ENCODE assay signal across 8 mouse cellular contexts in genomic region chr7:99182432-99183172, GRCm38 (mm10). TPM values are rescaled to one million over a fixed set of nuclear protein-coding genes. Genes with fewer than 3 reads are reported as not detected.
A peak's percentile ranks its signal among the peaks of the same experiment; 100 is the strongest.
DNase-seq lines count a peak whose midpoint lies in the region; ATAC-seq and TF ChIP-seq lines count a peak whose summit lies in the region.

TSS of gene Dgat2 (minus strand) at chr7:99182719.

- H3K4me1 ChIP-seq in heart, embryonic 11.5 days (ENCODE audit: control insufficient read depth, insufficient read depth, low read length), result peaks cover 3% of the 10 kb centered on the region; the same call in 1 of the 2 replicates
- H3K4me1 ChIP-seq in kidney, embryonic 16.5 days (ENCODE audit: insufficient read depth, low read length), result peaks cover 10% of the 10 kb centered on the region
- H3K4me1 ChIP-seq in liver, adult 2 months (ENCODE audit: control insufficient read depth, insufficient read depth, low read length), result peaks cover 12% of the 10 kb centered on the region

- peak; percentile 67 for ATAC-seq in erythroblast, adult 5-6 weeks (replicated peaks; ENCODE audit: low FRiP score, poor library complexity, severe bottlenecking)
- ATAC-seq in heart, embryonic 11.5 days (replicated peaks; ENCODE audit: insufficient number of reproducible peaks, low FRiP score, low TSS enrichment), result peak; percentile 91
- ATAC-seq in kidney, embryonic 16.5 days (ENCODE audit: low FRiP score, low TSS enrichment), result peak; percentile 95

- peak; percentile 98 to 99 for DNase-seq in B cell, adult 2 months
- DNase-seq in brain, adult 2 months (ENCODE audit: low read depth, low spot score), result peak; percentile 96
- DNase-seq in liver, adult 2 months (ENCODE audit: extremely low read depth, low read depth, low spot score), result peak; percentile 92
- DNase-seq in splenic B cell, adult 2 months (ENCODE audit: low read depth, low spot score), result peak; percentile 95

- peak; percentile 100 for TF ChIP-seq POLR2A in liver, adult 2 months (IDR thresholded peaks at IDR 0.05; ENCODE audit: extremely low read depth, insufficient read depth, low read length)
- TF ChIP-seq POLR2A in myocyte (IDR thresholded peaks at IDR 0.05; ENCODE audit: insufficient read length, low read depth), result peak; percentile 97

- peak within 1 kb of the TSS; percentile 100 for H3K4me2 ChIP-seq in heart, embryonic 11.5 days
- H3K4me2 ChIP-seq in kidney, embryonic 16.5 days (replicated peaks; ENCODE audit: low read depth, low read length), result peak within 1 kb of the TSS; percentile 93
- H3K4me2 ChIP-seq in myocyte (ENCODE audit: low read depth), result peak within 1 kb of the TSS; percentile 89

- WGBS in heart, embryonic 11.5 days (ENCODE audit: insufficient replicate concordance), result under 1% methylated on average over 63 of the region's 63 CpGs
- WGBS in kidney, embryonic 16.5 days, result under 1% methylated on average over 63 of the region's 63 CpGs
- under 1% methylated on average over 63 of the region's 63 CpGs for WGBS in liver, adult 2 months

- H3K4me3 ChIP-seq in heart, embryonic 11.5 days (ENCODE audit: low read depth, low read length), result peak within 1 kb of the TSS; percentile 69
- peak within 1 kb of the TSS; percentile 70 for H3K4me3 ChIP-seq in kidney, embryonic 16.5 days (ENCODE audit: low read length)
- peak within 1 kb of the TSS; percentile 78 for H3K4me3 ChIP-seq in liver, adult 2 months (ENCODE audit: insufficient read depth, low read depth, low read length)
- peak within 1 kb of the TSS; percentile 25 for H3K4me3 ChIP-seq in myocyte

- no peaks in the 10 kb centered on the region for H3K9me3 ChIP-seq in heart, embryonic 11.5 days (replicated peaks; ENCODE audit: control insufficient read depth, low read length)
- no peaks in the 10 kb centered on the region for H3K9me3 ChIP-seq in kidney, embryonic 16.5 days (ENCODE audit: low read length)

- no peaks in the 10 kb centered on the region for H3K36me3 ChIP-seq in heart, embryonic 11.5 days (ENCODE audit: control insufficient read depth, insufficient read depth, low read length)
- no peaks in the 10 kb centered on the region for H3K36me3 ChIP-seq in kidney, embryonic 16.5 days (ENCODE audit: insufficient read depth, low read length)
- H3K36me3 ChIP-seq in liver, adult 2 months (ENCODE audit: control insufficient read depth, insufficient read depth, low read length), result no peaks in the 10 kb centered on the region; the same call in 1 of the 2 replicates
- no peaks in the 10 kb centered on the region for H3K36me3 ChIP-seq in myocyte (ENCODE audit: control insufficient read depth, insufficient read depth)
- H3K36me3 ChIP-seq in splenic B cell, adult 2 months (ENCODE audit: control insufficient read depth, insufficient read depth, low read length, poor library complexity, severe bottlenecking), result no peaks in the 10 kb centered on the region

- H3K79me2 ChIP-seq in liver, adult 2 months (ENCODE audit: control insufficient read depth, insufficient read depth, low read length), result peaks cover 33% of the 10 kb centered on the region
- no peaks in the 10 kb centered on the region for H3K79me2 ChIP-seq in myocyte (ENCODE audit: control insufficient read depth, insufficient read depth)

- peak within 1 kb of the TSS; percentile 83 for H3K9ac ChIP-seq in heart, embryonic 11.5 days (ENCODE audit: low read depth, low read length)
- peak within 1 kb of the TSS; percentile 85 for H3K9ac ChIP-seq in kidney, embryonic 16.5 days (replicated peaks; ENCODE audit: low read length)
- H3K9ac ChIP-seq in liver, adult 2 months (ENCODE audit: low read depth, low read length), result peak within 1 kb of the TSS; percentile 91

- TF ChIP-seq CTCF in liver, adult 2 months (IDR thresholded peaks at IDR 0.05; ENCODE audit: low read depth, low read length), result no peak

- peaks cover 6% of the 10 kb centered on the region; the same call in 1 of the 2 replicates for H3K27me3 ChIP-seq in heart, embryonic 11.5 days (ENCODE audit: control insufficient read depth, insufficient read depth, low read length)
- H3K27me3 ChIP-seq in kidney, embryonic 16.5 days (ENCODE audit: insufficient read depth, low read length), result no peaks in the 10 kb centered on the region
- no peaks in the 10 kb centered on the region for H3K27me3 ChIP-seq in liver, adult 2 months (ENCODE audit: control insufficient read depth, insufficient read depth, low read length)
- H3K27me3 ChIP-seq in myocyte (ENCODE audit: control insufficient read depth, insufficient read depth, insufficient read length), result no peaks in the 10 kb centered on the region
- no peaks in the 10 kb centered on the region for H3K27me3 ChIP-seq in splenic B cell, adult 2 months (ENCODE audit: control insufficient read depth, insufficient read depth, low read length, poor library complexity, severe bottlenecking)

- H3K27ac ChIP-seq in heart, embryonic 11.5 days (ENCODE audit: low read depth, low read length), result peak within 1 kb of the TSS; percentile 62; the same call in 1 of the 2 replicates
- H3K27ac ChIP-seq in kidney, embryonic 16.5 days (ENCODE audit: low read length), result peak within 1 kb of the TSS; percentile 78
- H3K27ac ChIP-seq in liver, adult 2 months (replicated peaks; ENCODE audit: insufficient read depth, low read depth, low read length), result peak within 1 kb of the TSS; percentile 83

- H3ac ChIP-seq in myocyte (ENCODE audit: control insufficient read depth, insufficient read length), result peak within 1 kb of the TSS; percentile 42

TF ChIP-seq in myocyte, 11 proteins besides CTCF, POLR2A, EP300 and RAD21:
- peak in 2 of 3 experiments; percentile 81 to 86 for TF ChIP-seq MYOD1 (IDR thresholded peaks at IDR 0.05; ENCODE audit: control insufficient read depth in 1 of 3, insufficient read length in 2 of 3, low read depth in 2 of 3)
- TF ChIP-seq MAX (IDR thresholded peaks at IDR 0.05; ENCODE audit: low read depth), result peak; percentile 65
- TF ChIP-seq TCF12 (IDR thresholded peaks at IDR 0.05; ENCODE audit: insufficient read depth, poor library complexity, severe bottlenecking), result no peak
- TF ChIP-seq SRF (IDR thresholded peaks at IDR 0.05; ENCODE audit: control insufficient read depth, insufficient read length, low read depth), result no peak
- peak; percentile 50 for TF ChIP-seq REST (IDR thresholded peaks at IDR 0.05; ENCODE audit: insufficient read depth, insufficient read length)
- TF ChIP-seq MYOG (IDR thresholded peaks at IDR 0.05; ENCODE audit: control insufficient read depth in 1 of 3, insufficient read depth in 1 of 3, insufficient read length in 2 of 3, low read depth in 2 of 3), result peak in 2 of 3 experiments; percentile 48 to 88
- TF ChIP-seq CEBPB (IDR thresholded peaks at IDR 0.05; ENCODE audit: insufficient read depth, poor library complexity, severe bottlenecking), result no peak
- peak; percentile 96 for TF ChIP-seq POLR2AphosphoS2 (IDR thresholded peaks at IDR 0.05; ENCODE audit: insufficient read length, low read depth)
- TF ChIP-seq USF1 (IDR thresholded peaks at IDR 0.05; ENCODE audit: low read depth), result peak; percentile 58
TF ChIP-seq in myocyte: peak in this region for 6.

RNA-seq across cellular contexts. Expression of gene Dgat2, which starts in this region (rescaled TPM):
- total RNA-seq in erythroblast, adult 5-6 weeks (2015; ENCODE audit: low replicate concordance), result 4.2 and 7.7 TPM in 2 replicates
- 5.3 and 7.1 TPM in 2 replicates for total RNA-seq in erythroblast, adult 5-6 weeks (2017; ENCODE audit: low replicate concordance)
- 8.4 and 8.7 TPM in 2 replicates for polyA plus RNA-seq in heart, embryonic 11.5 days (2014; fragmentation: Nextera tagmentation; extraction: Ambion mirVana)
- 41.6 and 43.4 TPM in 2 replicates for polyA plus RNA-seq in kidney, embryonic 16.5 days (2015; fragmentation: Nextera tagmentation; extraction: Ambion mirVana)
- total RNA-seq in liver, adult 2 months (2014; rRNA removed), result 464 and 499 TPM in 2 replicates
- 610 and 703 TPM in 2 replicates for polyA plus RNA-seq in liver, adult 2 months (2012; rRNA removed)
- polyA plus RNA-seq in myocyte (2012; fragmentation: generic; extraction: Trizol), result 6.9 TPM

Comparison
In these comparisons a context has a peak if more than half of its experiments do, and no peak if none do; other contexts are left out.
1. Peak in every context shown above with its lines: DNase-seq, ATAC-seq, H3K4me3 ChIP-seq and H3K27ac ChIP-seq.
2. RNA of gene Dgat2 (total RNA-seq): 464 to 499 TPM in liver, adult 2 months; 4.2 to 7.7 TPM in erythroblast, adult 5-6 weeks; every median in the first group is over 10 times any median in the second.
3. RNA of gene Dgat2 (polyA plus RNA-seq): 610 to 703 TPM in liver, adult 2 months; 41.6 to 43.4 TPM in kidney, embryonic 16.5 days, 8.4 to 8.7 TPM in heart, embryonic 11.5 days and 6.9 TPM in myocyte (single experiment); every median in the first group is over 10 times any median in the second.
4. H3K4me3 ChIP-seq: peak in every context shown above with its lines; median percentile 78 in liver, adult 2 months; 70 in kidney, embryonic 16.5 days; 69 in heart, embryonic 11.5 days; 25 in myocyte.